Mouse (Mus musculus) brain, adult 10 weeks (tissue): ENCODE measurements around the gene Rep15. TPM values are rescaled to one million over a fixed set of nuclear protein-coding genes. Genes with fewer than 3 reads are reported as not detected.

Experiments used
- polyA plus RNA-seq: library from polyadenylated mRNA; stranded (reverse); fragments of 350-450 nt; fragmentation: Illumina TruSeq; extraction: RNeasy Lipid Tissue Mini Kit (QIAGEN cat#74804); gene quantifications from one replicate; pipeline ENCODE4 v1.2.3, GENCODE M21; 2015; ENCODE audit warnings: low read depth, low replicate concordance

Gene Rep15
- polyA plus RNA-seq: 1.3 TPM

DNA sequence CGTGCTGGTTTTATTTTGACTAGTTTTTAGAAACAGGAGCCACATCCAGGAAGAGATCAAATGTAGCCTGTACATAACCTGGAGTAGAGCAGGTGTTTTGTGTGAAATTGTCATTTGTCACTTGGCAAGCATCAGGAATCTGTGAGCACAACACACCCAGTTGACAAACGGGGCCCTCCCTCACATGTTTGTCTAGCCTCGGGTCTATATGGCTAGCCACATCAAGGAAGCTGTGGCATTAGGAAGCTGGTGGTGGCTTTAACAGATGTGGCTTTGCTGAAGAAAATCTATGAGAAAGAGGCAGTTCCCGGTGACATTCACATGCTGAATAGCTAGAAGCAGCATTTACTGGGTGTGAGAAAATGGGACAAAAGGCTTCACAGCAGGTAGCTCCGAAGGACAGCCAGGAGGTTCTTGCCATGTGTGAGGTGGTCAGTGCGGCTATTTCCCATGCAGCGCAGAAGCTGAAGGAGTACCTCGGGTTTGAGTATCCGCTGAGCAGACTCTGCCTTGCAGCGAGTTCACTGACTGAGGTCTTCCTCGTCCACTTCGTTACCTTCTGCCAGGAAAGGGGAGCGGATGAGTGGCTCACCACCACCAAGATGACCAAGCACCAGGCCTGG is at the start of gene Rep15:
Gene Rep15, plus strand, starts transcription at position 282 of the 623 bp plus-strand sequence.

DNA sequence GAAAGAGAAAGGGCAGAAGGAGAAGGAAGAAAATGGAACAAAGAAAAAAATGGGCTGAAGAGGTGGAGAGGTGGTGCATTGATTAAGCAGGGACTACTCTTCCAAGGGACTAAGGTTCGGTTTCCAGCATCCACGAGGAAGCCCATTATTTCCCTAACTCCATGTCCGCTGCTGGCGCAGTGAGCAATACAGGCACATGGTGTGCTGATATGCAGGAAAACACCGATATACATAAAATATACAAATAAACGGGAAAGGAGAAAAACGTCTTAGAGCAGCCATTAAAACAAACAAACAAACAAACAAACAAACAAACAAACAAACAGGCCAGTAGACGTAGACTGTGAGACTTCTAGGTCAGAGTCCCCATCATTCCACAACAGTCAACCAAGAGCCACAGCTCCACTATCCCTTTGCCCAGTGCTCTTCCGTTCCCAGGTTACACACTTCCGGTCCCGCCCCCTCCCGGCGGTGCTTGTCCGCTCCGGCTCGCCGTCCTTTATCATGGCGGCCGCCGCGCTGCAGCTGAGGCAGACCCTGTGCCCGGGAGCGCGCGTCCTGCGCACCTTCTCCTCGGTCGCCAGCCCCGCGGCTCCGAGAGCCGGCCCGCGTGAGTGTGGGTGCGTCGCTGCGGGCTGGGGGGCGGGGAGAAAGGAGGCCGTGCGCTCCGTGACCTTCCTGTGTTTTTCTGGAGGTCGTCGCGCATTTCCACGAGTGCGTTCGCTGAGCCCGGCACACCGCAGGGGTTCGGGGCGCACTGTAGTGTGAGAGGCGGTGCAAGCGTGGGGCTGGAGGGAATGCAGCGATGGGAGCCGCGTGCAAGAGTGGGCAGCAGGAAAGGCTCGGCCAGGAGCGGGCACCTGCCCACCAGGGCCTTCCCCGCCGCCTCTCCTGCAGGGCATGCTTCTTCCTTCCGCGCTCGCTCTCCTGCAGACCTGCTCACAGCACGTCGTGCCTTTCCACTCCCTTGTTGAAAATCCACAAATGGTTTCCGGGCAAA is 10.2 kb downstream of the Rep15 start, which contains the start of gene Mrps35:
Gene Mrps35, plus strand, starts transcription at position 474 of the 1,000 bp plus-strand sequence.

Other genes starting within 250 kb of the Rep15 start
- 8.3 TPM for gene Arntl2, start 236.5 kb upstream of the Rep15 start, polyA plus RNA-seq
- gene Smco2, start 182.5 kb upstream of the Rep15 start, polyA plus RNA-seq: not detected
- gene Ppfibp1, start 144.1 kb upstream of the Rep15 start, polyA plus RNA-seq: 23.6 TPM
- gene 1700034J05Rik, start 78.2 kb upstream of the Rep15 start, polyA plus RNA-seq: 0.15 TPM
- gene Mrps35, start 10.2 kb downstream of the Rep15 start, polyA plus RNA-seq: 53.9 TPM
- 0.57 TPM for gene Mansc4, start 54.4 kb downstream of the Rep15 start, polyA plus RNA-seq
- 11.3 TPM for gene Klhl42, start 58.8 kb downstream of the Rep15 start, polyA plus RNA-seq
- 3.1 TPM for gene Pthlh, start 231.6 kb downstream of the Rep15 start, polyA plus RNA-seq